Mouse (Mus musculus) thymus, postnatal 25 days (tissue): ENCODE measurements at regions not wholly inside any gene's neighbourhood (a gene's known extent, or its start where the extent isn't known, plus 50 kb on each side); places are given as distances from the start of the nearest gene placed in this dataset.
"Not testable (repeated sequence)": the region's sequence is repeated elsewhere in the genome, so short reads cannot be mapped to it uniquely, and the experiment has no call there.

Experiments
- DNase-seq: peaks from one replicate; pipeline ENCODE4 v3.0.0; 2022

- no peak for DNase-seq
These were observed 165.5 kb upstream of the Stk26 start for GRCm38 (mm10) chrX:50675356-50675755.

DNA sequence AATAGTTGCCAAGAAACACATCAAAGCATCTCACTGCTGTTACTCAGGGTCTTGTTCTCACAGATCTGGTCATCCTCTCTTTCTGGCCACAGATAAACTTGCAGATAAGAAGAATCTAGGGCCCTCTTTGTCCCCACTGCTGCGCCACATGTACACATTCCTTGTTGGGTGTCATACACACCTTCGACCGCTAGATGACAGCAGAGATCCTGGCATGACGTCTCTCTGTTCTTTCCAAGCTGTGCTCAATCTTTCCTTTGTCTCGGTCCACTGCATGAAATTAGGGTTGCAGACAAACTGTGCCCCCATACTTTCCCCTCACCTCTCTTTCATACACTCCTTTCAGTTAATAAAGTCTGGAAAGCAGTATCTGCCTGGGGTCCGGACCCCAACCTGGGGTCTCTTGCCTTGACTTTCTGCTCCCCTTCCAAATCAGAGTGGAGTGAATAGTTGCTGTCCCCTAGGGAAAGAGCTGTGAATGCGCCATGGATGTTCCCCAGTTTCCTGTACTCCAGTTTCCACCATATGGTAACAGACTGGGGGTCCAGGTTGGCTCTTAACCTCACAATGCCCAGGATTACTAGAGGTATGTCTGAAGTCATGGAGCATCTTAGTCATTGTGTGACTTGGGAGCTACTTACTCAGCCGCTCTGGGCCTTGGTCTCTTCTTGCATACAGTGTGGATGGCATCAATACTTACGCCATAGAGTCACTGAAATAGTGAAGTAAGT, 182.8 kb upstream of the Stk26 start:
- peak; percentile 50 for DNase-seq

GRCm38 (mm10) chrX:50657180-50657834, 183.5 kb upstream of the Stk26 start:
- DNase-seq = no peak

DNA sequence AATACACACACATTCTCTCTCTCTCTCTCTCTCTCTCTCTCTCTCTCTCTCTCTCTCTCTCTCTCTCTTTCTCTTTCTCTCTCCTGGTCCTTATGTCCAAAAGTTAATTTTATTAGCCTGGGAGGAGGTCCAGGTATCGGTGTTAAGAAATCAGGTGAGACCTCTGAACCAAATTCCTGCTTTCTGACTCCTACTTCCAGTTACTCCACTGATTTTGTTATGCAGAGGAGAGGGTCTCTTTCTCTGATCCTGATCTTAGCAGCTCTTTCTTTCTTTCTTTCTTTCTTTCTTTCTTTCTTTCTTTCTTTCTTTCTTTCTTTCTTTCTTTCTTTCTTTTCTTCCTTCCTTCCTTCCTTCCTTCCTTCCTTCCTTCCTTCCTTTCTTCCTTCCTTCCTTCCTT, 185.5 kb upstream of the Stk26 start:
- not testable (repeated sequence) for DNase-seq

DNA sequence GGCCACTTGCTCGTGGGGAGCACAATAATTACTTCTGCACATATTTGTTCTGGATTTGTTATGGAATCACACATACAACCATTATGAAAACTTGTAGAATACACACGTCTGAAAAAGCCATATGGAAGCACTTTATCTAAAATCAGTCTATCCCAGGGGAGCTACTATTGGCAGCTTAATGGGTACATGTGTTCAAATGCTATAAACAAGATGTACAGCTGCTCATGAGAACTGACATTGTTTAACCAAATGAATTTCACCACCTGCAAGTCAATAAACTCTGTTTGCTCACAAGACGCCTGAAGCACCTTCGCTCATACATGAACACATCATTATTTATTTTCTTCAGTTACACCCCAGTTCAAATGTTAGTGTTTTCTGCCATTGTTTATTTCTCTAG, 199.5 kb upstream of the Stk26 start:
- no peak for DNase-seq

DNA sequence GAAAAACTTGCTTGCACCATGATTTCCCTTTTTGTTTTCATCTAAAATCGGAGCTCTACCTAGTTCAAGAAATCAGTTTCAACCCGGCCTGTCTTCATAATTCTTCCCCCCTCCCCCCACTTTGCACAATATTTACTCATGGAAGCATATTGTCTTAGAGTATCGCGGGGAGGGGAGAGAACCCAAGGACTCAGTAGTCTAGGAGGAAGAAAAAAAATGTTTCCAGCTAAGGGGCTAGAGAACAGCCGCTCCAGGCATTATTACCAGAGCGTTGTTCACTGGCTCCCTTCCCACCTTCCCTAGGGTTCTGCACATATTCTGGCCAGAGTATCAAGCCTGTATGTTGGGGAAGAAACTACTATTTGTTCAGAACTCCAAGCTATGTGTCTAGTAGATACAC, 205.2 kb upstream of the Stk26 start:
- DNase-seq = no peak

DNA sequence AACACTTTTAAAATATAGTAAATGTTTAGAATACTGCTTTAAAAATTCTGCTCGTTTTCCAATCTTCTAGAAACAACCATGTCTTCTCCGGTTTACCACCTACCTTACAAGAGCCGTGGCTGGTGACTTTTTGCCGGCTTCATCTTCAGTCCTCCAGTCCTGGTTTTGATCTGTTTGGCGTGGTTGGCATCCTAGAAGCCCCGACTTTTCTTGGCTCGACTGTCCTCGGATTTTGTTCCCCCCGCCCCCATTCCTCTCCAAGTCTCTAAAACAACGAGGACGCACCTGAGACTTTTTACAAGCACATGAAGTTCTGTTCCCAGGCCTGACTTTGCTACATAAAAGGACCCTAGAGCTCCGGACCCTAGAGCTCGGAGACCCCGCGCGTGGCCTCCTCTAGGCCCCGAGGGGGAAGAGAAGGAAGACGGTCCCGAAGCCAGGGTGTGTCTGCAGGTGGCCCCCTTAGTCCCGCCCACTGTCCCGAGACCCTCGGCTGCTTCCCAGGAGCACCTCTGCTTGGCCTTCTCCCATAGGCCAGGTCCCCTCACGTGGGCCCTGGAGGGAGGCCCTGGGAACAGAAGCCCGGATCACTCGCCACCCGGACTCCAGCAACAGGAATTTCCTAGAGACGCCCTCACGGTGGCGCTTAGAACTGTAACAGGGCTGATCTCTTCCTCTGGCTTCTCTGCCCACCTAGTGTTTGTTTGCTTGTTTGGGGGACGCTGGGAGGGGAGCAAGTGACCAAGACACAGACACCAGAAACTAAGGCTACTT, 205.8 kb upstream of the Stk26 start:
- peak; percentile 66 for DNase-seq

GRCm38 (mm10) chrX:50632536-50632935, 204.2 kb upstream of the Olfr1324 start:
- no peak for DNase-seq

GRCm38 (mm10) chrX:50625336-50625735, 197.0 kb upstream of the Olfr1324 start:
- DNase-seq = no peak

GRCm38 (mm10) chrX:50622984-50623455, 194.7 kb upstream of the Olfr1324 start:
- no peak for DNase-seq

- DNase-seq = no peak
These were observed 192.6 kb upstream of the Olfr1324 start for GRCm38 (mm10) chrX:50620909-50621308.

- DNase-seq = no peak
These were observed 191.6 kb upstream of the Olfr1324 start for GRCm38 (mm10) chrX:50619919-50620318.

GRCm38 (mm10) chrX:50618936-50619335, 190.6 kb upstream of the Olfr1324 start:
- DNase-seq = no peak

GRCm38 (mm10) chrX:50616920-50617319, 188.6 kb upstream of the Olfr1324 start:
- DNase-seq = not testable (repeated sequence)

DNA sequence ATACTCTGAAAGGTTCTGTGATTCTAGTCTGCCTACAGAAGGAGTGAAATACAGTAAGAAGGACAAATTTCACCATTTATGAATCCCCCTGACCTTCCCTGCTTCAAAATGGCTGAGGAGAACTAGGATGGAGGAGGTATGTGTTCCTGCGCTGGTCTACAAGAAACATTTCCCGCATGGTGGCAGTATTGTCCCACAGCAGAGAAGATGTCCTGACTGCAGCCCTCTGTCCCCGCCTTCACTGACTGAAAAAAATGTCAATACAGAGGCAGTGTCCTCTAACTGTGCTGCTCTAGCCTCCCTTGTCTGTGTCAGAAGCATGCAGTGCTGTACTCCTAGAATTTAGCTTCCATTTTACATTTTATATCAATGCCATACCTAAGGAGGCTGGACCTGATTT, 186.6 kb upstream of the Olfr1324 start:
- not testable (repeated sequence) for DNase-seq

GRCm38 (mm10) chrX:50614367-50614766, 186.1 kb upstream of the Olfr1324 start:
- not testable (repeated sequence) for DNase-seq

DNA sequence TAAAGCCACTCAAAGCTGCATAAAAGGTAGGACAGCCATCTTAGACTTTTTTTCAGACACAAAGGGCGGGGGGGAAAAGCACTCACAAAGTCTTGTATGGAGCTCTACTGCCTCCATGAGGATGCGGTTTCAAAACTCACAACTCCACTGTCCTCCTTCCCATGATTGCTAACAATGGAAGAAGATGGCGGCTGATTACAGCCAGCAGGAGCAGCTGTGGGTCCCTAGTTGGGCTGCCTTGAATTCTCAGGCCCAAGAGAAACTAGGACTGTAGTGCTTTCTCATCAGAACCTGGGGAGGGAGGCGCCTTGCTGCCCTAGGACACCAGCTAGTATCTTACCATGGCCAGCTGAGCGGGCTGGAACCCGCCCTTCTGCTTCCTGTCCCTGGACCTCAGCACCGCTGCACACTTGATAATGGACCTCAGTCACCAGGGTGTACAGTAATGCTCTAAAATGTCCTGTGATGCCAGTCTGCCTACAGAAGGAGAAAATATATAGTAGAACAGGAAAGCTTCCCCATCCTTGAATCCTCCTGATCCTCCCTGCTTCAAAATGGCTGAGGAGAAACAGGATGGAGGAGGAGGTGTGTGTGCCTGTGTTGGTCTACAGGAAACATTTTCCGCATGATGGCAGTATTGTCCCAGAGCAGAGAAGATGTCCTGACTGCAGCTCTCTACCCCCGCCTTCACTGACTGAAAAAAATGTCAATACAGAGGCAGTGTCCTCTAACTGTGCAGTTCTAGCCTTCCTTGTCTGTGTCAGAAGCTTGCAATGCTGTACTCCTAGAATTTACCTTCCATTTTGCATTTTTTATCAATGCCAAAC, 183.7 kb upstream of the Olfr1324 start:
- no peak for DNase-seq

DNA sequence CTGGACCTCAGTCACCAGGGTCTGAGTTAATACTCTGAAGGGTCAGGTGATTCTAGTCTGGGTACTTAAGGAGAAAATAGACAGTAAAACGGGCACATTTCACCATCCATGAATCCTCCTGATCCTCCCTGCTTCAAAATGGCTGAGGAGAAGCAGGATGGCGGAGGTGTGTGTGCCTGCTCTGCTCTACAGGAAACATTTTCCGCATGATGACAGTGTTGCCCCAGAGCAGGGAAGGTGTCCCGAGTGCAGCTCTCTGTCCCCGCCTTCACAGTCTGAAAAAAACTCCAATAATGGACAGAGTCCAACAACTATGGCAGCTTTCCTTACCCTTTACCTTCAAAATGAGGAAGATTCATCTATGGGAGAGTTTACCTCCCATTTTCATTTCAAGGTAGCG, 179.8 kb upstream of the Olfr1324 start:
- not testable (repeated sequence) for DNase-seq

GRCm38 (mm10) chrX:50607636-50608035, 179.3 kb upstream of the Olfr1324 start:
- DNase-seq = peak; percentile 64

GRCm38 (mm10) chrX:50605517-50605916, 177.2 kb upstream of the Olfr1324 start:
- DNase-seq = not testable (repeated sequence)

- peak; percentile 32 for DNase-seq
These were observed 176.7 kb upstream of the Olfr1324 start for GRCm38 (mm10) chrX:50604995-50605394.

- not testable (repeated sequence) for DNase-seq
These were observed 174.6 kb upstream of the Olfr1324 start for GRCm38 (mm10) chrX:50602881-50603280.

- not testable (repeated sequence) for DNase-seq
These were observed 174.2 kb upstream of the Olfr1324 start for GRCm38 (mm10) chrX:50602461-50602875.
